Mouse (Mus musculus) heart, postnatal 4 days (tissue): ENCODE measurements around the gene Ckm. TPM values are rescaled to one million over a fixed set of nuclear protein-coding genes. Genes with fewer than 3 reads are reported as not detected.

ENCODE experiments used
- DNase-seq: peaks from one replicate; pipeline ENCODE4 v3.0.0; 2021
- total RNA-seq, 2 experiments: library from RNA; stranded (reverse); gene quantifications; 2 replicates each; pipeline ENCODE4 v1.2.3; 2021

Ckm gene
- 1,000 to 10,000 TPM; 2,784 to 3,078 TPM for total RNA-seq

DNA sequence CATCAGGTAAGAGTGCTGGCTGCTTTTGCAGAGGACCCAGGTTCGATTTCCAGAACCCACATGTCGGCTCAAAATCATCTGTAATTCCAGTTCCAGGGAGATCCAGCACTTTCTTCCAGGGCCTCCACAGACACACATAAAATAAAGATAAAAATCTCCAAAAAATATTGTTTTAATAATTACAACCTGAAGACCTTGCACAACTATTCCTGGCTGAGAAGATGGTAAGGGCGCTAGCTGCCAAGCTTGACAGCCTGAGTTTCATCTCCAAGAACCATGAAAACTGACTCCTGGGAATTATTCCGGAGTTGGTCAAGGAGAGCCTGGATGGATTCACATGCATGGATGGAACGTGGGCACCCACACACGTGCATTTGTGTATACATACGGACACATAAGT lies at the start of gene Ckm:
Ckm (plus strand) TSS at position 301 of the 400 bp plus-strand sequence.
- DNase-seq = no peak

DNA sequence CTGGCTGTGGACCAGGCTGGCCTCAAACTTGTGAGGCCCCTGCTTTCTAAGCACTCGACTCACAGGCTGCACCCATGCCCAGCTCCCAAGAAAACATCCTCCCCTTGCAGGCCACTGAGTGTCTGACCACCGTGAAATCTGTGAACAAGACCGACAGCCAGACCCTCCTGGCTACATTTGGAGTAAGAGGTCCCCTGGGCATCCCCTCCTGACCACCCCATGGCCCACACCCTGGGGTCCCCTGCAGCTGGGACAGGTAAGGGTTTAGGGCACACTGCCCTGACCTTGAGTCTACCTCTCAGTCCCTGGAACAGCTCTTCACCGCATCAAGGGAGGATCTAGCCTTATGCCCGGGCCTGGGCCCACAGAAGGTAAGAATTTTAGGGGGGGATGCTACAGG lies 49.6 kb upstream of the Ckm start:
- no peak for DNase-seq

DNA sequence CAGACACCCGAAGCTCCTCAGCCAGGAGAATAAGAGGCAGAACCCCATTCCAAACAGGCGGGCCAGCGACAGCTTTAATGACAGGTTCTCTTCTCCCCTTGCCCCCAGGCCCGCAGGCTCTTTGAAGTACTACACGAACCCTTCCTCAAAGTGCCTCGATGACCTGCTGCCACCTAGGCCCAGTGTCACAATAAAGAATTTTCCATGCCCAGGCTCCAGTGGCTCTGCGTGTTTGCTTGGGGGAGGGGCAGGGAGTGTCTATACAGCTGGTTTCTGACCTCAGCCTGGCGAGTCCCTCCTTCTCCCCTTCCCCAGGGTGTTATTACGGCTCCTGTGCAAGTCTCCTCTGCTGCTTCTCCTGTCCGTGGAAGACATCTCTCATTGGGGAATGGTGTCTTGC lies 48.3 kb upstream of the Ckm start:
- no peak for DNase-seq

GRCm38 (mm10) chr7:19357381-19358375 lies 46.9 kb upstream of the Ckm start:
- DNase-seq = no peak

GRCm38 (mm10) chr7:19358634-19359033 lies 45.9 kb upstream of the Ckm start:
- DNase-seq = no peak

- DNase-seq = peak; percentile 88
These were observed 45.2 kb upstream of the Ckm start, which contains the start of the genes Cd3eap and Ppp1r13l for GRCm38 (mm10) chr7:19359299-19359891. Cd3eap (minus strand) TSS chr7:19359483. Ppp1r13l (plus strand) TSS chr7:19359749.

DNA sequence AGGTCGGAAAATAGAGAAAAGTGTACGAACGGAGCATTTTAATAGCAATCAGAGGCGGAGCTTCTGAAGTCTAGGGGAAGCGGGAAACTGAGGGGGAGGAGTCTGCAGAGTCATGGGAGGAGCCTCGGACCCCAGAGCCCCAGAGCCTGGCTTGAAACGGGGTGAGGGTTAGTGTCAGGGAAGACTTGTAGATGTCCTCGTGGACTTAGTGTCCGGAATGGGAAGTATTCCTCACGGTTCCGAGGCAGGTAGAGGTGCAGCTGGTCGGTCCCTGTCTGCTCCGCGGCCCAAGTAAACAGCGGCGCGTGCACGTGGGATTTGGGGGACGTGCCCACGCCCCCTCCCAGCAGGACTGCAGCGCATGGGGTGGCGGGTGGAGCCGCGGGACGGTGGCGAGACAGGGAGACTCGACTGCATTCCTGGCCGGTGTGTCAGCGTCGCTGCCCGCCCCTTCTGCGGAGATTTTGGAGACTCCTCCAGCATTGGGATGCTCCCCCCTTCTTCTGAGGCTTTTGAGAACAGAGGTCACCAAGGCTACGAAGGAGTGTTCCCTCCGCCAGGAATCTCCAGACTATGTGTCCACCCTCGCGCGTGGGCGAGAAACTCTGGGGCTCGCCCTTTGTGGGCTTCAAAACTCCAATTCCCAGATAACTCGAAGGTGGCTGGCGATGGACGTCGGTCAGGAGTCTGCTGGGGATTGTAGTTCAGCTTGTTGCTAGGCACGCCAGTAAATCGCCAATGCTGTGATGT lies 44.5 kb upstream of the Ckm start:
- peak; percentile 77 for DNase-seq

DNA sequence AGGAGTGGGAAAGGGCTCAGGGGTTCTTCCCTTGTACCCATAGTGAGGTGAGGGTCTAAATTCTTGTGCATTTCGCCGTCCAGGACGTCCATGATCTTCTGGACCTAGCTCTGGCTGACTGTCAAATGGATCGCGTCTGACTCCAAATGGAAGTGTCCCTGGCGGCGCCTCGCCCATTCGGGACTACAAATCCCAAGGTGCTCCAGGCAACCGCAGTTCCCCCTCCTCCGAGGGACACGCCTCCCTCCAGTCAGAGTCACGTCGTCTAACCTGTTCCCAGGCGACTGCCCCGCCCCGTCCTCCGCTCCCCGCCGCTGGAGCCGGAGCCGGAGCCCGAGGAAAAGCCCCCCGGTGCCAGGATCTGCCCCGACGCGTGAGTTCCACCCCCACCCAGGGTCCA lies 43.6 kb upstream of the Ckm start:
- peak; percentile 93 for DNase-seq

- peak; percentile 89 for DNase-seq
These were observed 42.9 kb upstream of the Ckm start for GRCm38 (mm10) chr7:19361720-19362119.

DNA sequence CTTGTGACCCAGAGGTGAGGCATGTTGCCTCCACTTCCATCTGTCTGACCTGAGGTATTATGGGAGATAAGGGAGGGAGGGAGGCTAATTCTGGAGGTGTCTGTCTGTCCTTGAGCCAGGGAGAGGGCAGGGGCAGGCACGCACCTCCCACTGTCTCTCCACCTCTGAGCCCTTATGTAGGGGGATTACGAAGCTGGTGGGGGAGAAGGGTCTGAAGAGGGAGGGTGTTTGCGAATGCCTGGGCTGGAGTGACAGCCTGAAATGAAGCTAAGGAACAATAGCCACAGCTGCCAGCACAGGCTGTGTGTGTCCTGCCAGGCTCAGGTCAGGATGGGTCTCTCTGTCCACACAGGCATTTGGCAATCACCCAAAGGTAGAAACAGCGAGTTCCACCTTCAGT lies 42.3 kb upstream of the Ckm start:
- peak; percentile 49 for DNase-seq

GRCm38 (mm10) chr7:19363881-19364280 lies 40.7 kb upstream of the Ckm start:
- DNase-seq = peak; percentile 84

DNA sequence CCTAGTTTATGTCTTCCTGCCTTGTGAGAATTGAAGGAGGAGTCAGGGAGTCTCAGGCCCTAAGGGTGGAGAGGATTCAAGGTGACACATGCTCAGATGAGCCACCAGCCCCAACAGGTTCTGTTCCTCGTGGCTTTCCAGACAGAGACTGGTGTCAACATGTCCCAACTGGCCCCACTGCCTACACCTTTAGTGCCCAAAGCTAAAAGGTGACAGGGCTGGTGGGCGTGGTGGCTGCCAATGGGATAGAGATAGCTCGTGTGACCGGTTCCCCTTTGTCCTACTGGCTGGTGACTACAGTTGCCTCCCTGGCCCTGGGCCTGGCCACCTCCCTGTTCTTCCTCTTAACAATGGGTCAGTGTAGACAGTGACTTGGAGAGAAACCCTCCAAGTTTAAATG lies 39.2 kb upstream of the Ckm start:
- DNase-seq = no peak

DNA sequence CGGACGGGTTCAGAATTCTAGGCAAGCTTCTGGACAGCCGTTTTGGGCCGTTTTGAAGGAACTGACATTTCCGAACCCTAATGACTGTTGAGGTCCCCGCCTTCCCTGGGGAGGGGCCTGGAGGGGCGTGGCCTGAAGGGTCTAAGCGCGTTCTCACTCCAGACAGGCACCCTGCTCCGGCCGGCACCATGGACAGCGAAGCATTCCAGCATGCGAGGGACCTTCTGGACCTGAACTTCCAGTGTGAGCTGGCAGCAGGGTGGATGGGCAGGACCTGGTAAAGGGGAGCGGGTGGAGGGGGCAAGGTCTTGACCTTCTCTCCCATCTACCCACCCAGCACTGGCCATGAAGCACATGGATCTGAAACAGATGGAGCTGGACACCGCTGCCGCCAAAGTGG lies 36.2 kb upstream of the Ckm start:
- DNase-seq = peak; percentile 74

DNA sequence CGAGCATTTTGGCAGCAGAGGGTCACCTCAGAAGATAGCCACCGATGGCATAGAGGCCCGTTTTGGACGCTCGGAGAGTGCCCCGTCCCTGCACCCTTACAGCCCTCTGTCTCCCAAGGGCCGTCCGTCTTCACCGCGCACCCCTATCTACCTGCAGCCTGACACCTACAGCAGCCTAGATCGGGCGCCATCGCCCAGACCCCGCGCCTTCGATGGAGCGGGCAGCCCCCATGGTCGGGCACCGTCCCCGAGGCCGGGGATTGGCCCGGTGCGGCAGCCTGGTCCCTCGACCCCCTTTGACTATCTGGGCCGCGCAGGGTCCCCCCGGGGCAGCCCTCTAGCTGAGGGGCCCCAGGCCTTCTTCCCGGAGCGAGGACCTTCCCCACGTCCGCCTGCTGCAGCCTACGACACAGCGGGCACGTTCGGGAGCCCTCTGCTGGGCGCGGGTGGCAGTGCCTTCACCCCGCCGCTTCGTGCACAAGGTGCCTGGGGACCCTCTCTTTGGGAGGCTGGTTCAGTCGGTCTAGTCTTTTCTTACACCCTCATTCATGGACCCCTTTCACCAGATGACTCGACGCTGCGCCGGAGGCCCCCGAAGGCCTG lies 34.7 kb upstream of the Ckm start:
- DNase-seq = peak; percentile 71

DNA sequence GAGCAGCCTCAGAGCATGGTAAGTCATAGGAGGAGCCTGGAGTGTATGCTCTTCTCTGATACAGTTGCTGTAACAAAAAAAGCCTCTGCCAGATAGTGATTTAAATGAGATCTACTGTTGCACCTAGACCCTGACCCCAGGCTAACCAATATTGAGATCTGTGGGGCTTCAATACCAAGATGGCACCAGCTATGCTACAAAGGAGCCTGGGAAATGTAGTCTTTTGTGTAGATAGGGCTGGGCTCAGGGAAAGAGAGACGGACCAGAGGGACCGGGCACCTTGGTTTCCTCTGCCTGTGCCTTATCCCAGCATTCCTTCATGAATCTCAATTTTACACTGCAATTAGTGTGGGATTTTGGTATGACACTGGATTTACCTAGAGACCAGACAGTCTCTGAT lies 31.2 kb upstream of the Ckm start:
- DNase-seq = no peak

DNA sequence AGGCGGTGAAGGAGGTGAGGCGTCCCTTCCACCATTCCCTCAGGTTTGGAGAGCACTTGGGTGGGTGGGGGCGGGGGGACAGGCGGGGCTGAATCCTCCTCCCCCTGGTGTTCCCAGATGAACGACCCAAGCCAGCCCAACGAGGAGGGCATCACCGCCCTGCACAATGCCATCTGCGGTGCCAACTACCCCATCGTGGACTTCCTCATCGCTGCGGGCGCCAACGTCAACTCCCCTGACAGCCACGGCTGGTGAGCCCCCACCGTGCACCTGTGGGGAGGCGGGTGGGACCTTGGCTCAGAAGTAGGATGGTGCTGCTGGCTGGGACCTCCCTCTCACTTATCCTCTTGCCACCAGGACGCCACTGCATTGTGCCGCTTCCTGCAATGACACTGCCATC lies 29.2 kb upstream of the Ckm start:
- no peak for DNase-seq

DNA sequence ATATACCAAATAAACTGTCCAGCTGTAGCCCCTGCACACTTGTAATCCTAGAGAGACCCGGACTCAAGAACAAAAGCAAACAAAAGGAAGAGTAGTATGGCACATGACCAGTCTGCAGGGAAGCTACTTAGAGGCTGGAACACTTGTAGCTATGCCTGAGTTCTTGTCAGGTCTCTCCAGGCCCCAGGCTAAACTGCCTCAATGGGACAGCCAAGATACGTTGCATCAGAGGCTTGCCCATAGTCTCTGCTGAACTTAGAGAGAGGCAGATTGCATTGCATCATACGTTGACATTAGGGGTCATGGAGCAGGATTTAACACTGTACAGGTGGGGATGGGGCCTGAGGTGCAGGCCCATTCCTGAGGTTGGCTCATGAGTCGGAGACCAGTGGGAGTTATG lies 28.6 kb upstream of the Ckm start:
- no peak for DNase-seq

- peak; percentile 56 for DNase-seq
These were observed 26.5 kb upstream of the Ckm start for GRCm38 (mm10) chr7:19378049-19378448.

DNA sequence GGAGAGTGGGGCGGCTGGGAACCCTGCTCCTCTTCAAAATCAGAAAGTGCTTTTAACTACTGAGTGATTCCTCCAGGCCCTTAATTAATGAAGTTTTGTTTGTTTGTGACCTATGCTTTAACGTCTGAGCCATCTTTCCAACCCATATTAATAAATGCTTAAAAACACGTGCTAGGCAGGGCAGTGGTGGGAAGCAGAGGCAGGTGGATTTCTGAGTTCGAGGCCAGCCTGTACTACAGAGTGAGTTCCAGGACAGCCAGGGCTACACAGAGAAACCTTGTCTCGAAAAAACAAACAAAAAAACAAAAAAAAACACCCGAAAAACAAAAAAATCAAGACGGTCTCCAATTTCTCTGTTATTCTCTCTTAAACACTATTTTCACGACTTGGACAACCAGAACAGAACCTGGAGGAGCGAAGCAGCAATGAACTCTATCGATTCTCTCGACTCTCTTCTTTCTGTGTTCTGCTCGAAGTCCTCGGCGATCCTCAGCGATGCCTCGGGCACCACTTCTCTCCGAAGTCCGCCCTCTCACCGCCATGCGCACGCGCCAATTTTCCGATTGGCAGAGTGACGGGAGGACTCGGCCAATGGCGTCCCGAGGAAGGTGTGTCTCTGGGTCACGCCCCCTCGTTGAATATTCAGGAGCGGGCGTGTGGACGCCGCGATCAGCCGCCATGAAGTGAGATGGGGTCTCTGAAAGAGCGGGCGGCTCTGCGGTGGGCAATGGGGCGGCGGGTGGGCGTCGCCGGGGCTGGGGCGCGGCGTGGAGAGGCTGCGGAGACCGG lies 23.0 kb upstream of the Ckm start, which contains the start of gene Ercc2:
Ercc2 (plus strand) TSS at position 634 of the 789 bp plus-strand sequence.
- peak; percentile 100 for DNase-seq

- peak; percentile 45 for DNase-seq
These were observed 22.4 kb upstream of the Ckm start for GRCm38 (mm10) chr7:19382166-19382541.

GRCm38 (mm10) chr7:19383708-19384107 lies 20.9 kb upstream of the Ckm start:
- no peak for DNase-seq
